Mouse (Mus musculus) embryo, embryonic 10.5 days (tissue): ENCODE measurements around the gene Zkscan8.
"Not testable (repeated sequence)": the region's sequence is repeated elsewhere in the genome, so short reads cannot be mapped to it uniquely, and the experiment has no call there.

ENCODE experiments used
- DNase-seq: peaks from one replicate; pipeline ENCODE4 v3.0.0-alpha.2; 2015; ENCODE audit warnings: low spot score

The Zkscan8 gene

GRCm38 (mm10) chr13:21530781-21531201, at the start of gene Zkscan8:
Gene Zkscan8 (minus strand): TSS chr13:21531120.
- peak; percentile 91 for DNase-seq

- no peak for DNase-seq
Measured at GRCm38 (mm10) chr13:21559793-21560192, 28.9 kb upstream of the Zkscan8 start, which contains the start of gene Olfr1535. Gene Olfr1535 (minus strand): TSS chr13:21559893.

GRCm38 (mm10) chr13:21550416-21551110, 19.6 kb upstream of the Zkscan8 start:
- no peak for DNase-seq

GRCm38 (mm10) chr13:21549487-21549886, 18.6 kb upstream of the Zkscan8 start:
- DNase-seq, result no peak

- no peak for DNase-seq
Measured at GRCm38 (mm10) chr13:21542708-21543107, 11.8 kb upstream of the Zkscan8 start, which contains the start of gene Olfr1366. Gene Olfr1366 (minus strand): TSS chr13:21542808.

- DNase-seq, result peak; percentile 34
Measured at GRCm38 (mm10) chr13:21530136-21530535, 784 bp downstream of the Zkscan8 start.

- peak; percentile 91 for DNase-seq
Measured at GRCm38 (mm10) chr13:21506221-21506649, 24.7 kb downstream of the Zkscan8 start.

GRCm38 (mm10) chr13:21502296-21502695, 28.6 kb downstream of the Zkscan8 start:
- no peak for DNase-seq

- DNase-seq, result not testable (repeated sequence)
Measured at GRCm38 (mm10) chr13:21501182-21501581, 29.7 kb downstream of the Zkscan8 start, which contains the start of gene Gm11273. Gene Gm11273 (minus strand): TSS chr13:21501418.

GRCm38 (mm10) chr13:21495080-21495479, 35.8 kb downstream of the Zkscan8 start, which contains the start of gene AK157302:
Gene AK157302 (plus strand): TSS chr13:21495223.
- DNase-seq, result no peak

- no peak for DNase-seq
Measured at GRCm38 (mm10) chr13:21492847-21493246, 38.1 kb downstream of the Zkscan8 start.

- DNase-seq, result no peak
Measured at GRCm38 (mm10) chr13:21486881-21487280, 44.0 kb downstream of the Zkscan8 start.

GRCm38 (mm10) chr13:21478759-21479670, 51.9 kb downstream of the Zkscan8 start, which contains the start of the genes Zkscan4 and Gm10065:
Gene Zkscan4 (plus strand): TSS chr13:21478907.
Gene Gm10065 (minus strand): TSS chr13:21479441.
- DNase-seq, result peak; percentile 88

GRCm38 (mm10) chr13:21472427-21472826, 58.5 kb downstream of the Zkscan8 start:
- DNase-seq, result no peak

- no peak for DNase-seq
Measured at GRCm38 (mm10) chr13:21469097-21469496, 61.8 kb downstream of the Zkscan8 start.

GRCm38 (mm10) chr13:21468061-21469019, 62.6 kb downstream of the Zkscan8 start, which contains the start of gene Nkapl:
Gene Nkapl (minus strand): TSS chr13:21468509.
- peak; percentile 93 for DNase-seq

GRCm38 (mm10) chr13:21467336-21467735, 63.6 kb downstream of the Zkscan8 start:
- DNase-seq, result no peak
